Mouse (Mus musculus) frontal cortex, postnatal 10 days (tissue): Measurements from ENCODE around the gene C3ar1.

Source experiments
- DNase-seq, 2 experiments: peaks; one replicate each; pipeline ENCODE4 v3.0.0; 2022; ENCODE audit warnings: low spot score in 2 of 2, mixed read lengths in 1 of 2

The C3ar1 gene

GRCm38 (mm10) chr6:122855955-122856354, at the start of gene C3ar1:
TSS of gene C3ar1 (minus strand) at chr6:122856161.
- no peak for DNase-seq

- DNase-seq: peak in 1 of 2 experiments; percentile 61
These were observed 36.6 kb upstream of the C3ar1 start for GRCm38 (mm10) chr6:122892442-122893049.

GRCm38 (mm10) chr6:122889599-122889998, 33.6 kb upstream of the C3ar1 start:
- peak in 1 of 2 experiments; percentile 2 for DNase-seq

GRCm38 (mm10) chr6:122883603-122884002, 27.6 kb upstream of the C3ar1 start:
- no peak for DNase-seq

- no peak for DNase-seq
These were observed 25.3 kb upstream of the C3ar1 start for GRCm38 (mm10) chr6:122881287-122881686.

- no peak for DNase-seq
These were observed 24.0 kb upstream of the C3ar1 start for GRCm38 (mm10) chr6:122879781-122880505.

- no peak for DNase-seq
These were observed 23.3 kb upstream of the C3ar1 start for GRCm38 (mm10) chr6:122879141-122879735.

- DNase-seq: no peak
These were observed 18.9 kb upstream of the C3ar1 start for GRCm38 (mm10) chr6:122874720-122875389.

GRCm38 (mm10) chr6:122873871-122874719, 18.1 kb upstream of the C3ar1 start, which contains the start of gene Necap1:
TSS of gene Necap1 (plus strand) at chr6:122874474.
- peak; percentile 93 to 98 for DNase-seq

GRCm38 (mm10) chr6:122872800-122873199, 16.8 kb upstream of the C3ar1 start:
- DNase-seq: no peak

- DNase-seq: no peak
These were observed 13.9 kb upstream of the C3ar1 start for GRCm38 (mm10) chr6:122869846-122870245.

- no peak for DNase-seq
These were observed 12.0 kb upstream of the C3ar1 start for GRCm38 (mm10) chr6:122867914-122868313.

GRCm38 (mm10) chr6:122862871-122863270, 6.9 kb upstream of the C3ar1 start:
- no peak for DNase-seq

GRCm38 (mm10) chr6:122862434-122862833, 6.5 kb upstream of the C3ar1 start:
- DNase-seq: no peak

- no peak for DNase-seq
These were observed 1.4 kb downstream of the C3ar1 start for GRCm38 (mm10) chr6:122854552-122854951.

GRCm38 (mm10) chr6:122852696-122853095, 3.3 kb downstream of the C3ar1 start:
- DNase-seq: no peak

- DNase-seq: no peak
These were observed 12.2 kb downstream of the C3ar1 start for GRCm38 (mm10) chr6:122843759-122844158.

GRCm38 (mm10) chr6:122837539-122837938, 18.4 kb downstream of the C3ar1 start:
- DNase-seq: no peak

GRCm38 (mm10) chr6:122836974-122837373, 19.0 kb downstream of the C3ar1 start:
- DNase-seq: no peak

GRCm38 (mm10) chr6:122834365-122834764, 21.6 kb downstream of the C3ar1 start:
- no peak for DNase-seq

GRCm38 (mm10) chr6:122832880-122833279, 23.1 kb downstream of the C3ar1 start:
- no peak for DNase-seq
